Mouse (Mus musculus): ENCODE data around the gene Trmt5.

- TF ChIP-seq POLR2A (IDR thresholded peaks at IDR 0.05; ENCODE audit: borderline replicate concordance, extremely low read depth, insufficient read depth, insufficient read length, poor library complexity, severe bottlenecking) (no peak), CTCF (IDR thresholded peaks at IDR 0.05; ENCODE audit: borderline replicate concordance, extremely low read depth, insufficient read depth, insufficient read length) (no peak)
These were observed 43.7 kb upstream of the Trmt5 start for GRCm38 (mm10) chr12:73330236-73330635.

Data from brain, embryonic 14.5 days (tissue).